Mouse (Mus musculus): Measurements from ENCODE around the gene Faap20.

GRCm38 (mm10) chr4:155225918-155226317 lies 23.7 kb upstream of the Faap20 start:
- no peak for TF ChIP-seq POLR2A (IDR thresholded peaks at IDR 0.05; ENCODE audit: borderline replicate concordance, extremely low read depth, insufficient read depth, insufficient read length, poor library complexity, severe bottlenecking)
- no peak for TF ChIP-seq CTCF (IDR thresholded peaks at IDR 0.05; ENCODE audit: borderline replicate concordance, extremely low read depth, insufficient read depth, insufficient read length)

Data from brain, embryonic 14.5 days (tissue).